Mouse (Mus musculus) megakaryocyte, embryonic 14.5 days (primary cell): ENCODE measurements around the gene Ugp2. TPM values are rescaled to one million over a fixed set of nuclear protein-coding genes. Genes with fewer than 3 reads are reported as not detected.
"Not testable (repeated sequence)": the region's sequence is repeated elsewhere in the genome, so short reads cannot be mapped to it uniquely, and the experiment has no call there.

Experiments
- H3K27me3 ChIP-seq: replicated peaks from 2 replicates; pipeline ENCODE3; 2012; ENCODE audit warnings: inconsistent platforms
- H3K36me3 ChIP-seq: replicated peaks from 2 replicates; pipeline ENCODE3; 2012; ENCODE audit warnings: low read length, inconsistent platforms, mixed read lengths
- H3K4me1 ChIP-seq: 2 replicates; pipeline ENCODE4 v1.6.1; 2012; ENCODE audit warnings: inconsistent platforms
- H3K4me3 ChIP-seq: replicated peaks from 2 replicates; pipeline ENCODE3; 2012; ENCODE audit warnings: moderate library complexity, mild to moderate bottlenecking, inconsistent platforms
- H3K9me3 ChIP-seq: 2 replicates; pipeline ENCODE4 v1.6.1; 2012; ENCODE audit warnings: inconsistent platforms
- FLI1 ChIP-seq: IDR thresholded peaks from 2 replicates; pipeline ENCODE4 v1.6.1; 2012; ENCODE audit warnings: low read length, inconsistent platforms, mixed read lengths
- GATA1 ChIP-seq: IDR thresholded peaks from 3 replicates; pipeline ENCODE4 v1.6.1; 2012; ENCODE audit warnings: mixed read lengths, low read length, inconsistent platforms, borderline replicate concordance
- polyA plus RNA-seq: library from polyadenylated mRNA; stranded (reverse); fragments of >175 nt; gene quantifications from 2 replicates; pipeline ENCODE4 v1.2.3, GENCODE M21; 2012; ENCODE audit warnings: low replicate concordance; ENCODE audit not compliant: insufficient read depth

The Ugp2 gene
- polyA plus RNA-seq, 1 experiment = 7.8 TPM

DNA sequence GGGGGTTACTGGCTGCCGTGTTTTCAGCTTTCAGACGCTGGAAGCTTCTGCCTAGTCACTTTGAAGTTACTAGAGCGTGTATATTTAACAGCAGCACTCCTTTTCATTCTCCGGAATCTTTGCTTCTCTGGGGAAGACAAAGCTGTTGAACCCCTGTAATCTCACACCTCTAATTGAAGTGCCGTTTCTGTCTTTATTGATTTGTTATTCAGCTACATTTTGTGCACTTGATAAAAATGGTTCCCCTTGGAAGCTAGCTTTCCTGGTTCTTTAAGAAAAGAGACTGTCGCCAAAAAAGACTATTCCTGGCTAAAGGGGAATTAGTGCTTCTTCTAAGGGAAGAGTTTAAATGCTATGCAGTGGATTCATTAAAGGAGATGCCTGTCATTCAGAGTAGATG is 61.5 kb downstream of the Ugp2 start:
- TF ChIP-seq GATA1 (no peak), FLI1 (no peak)
- Histone ChIP-seq H3K9me3 (no peaks in the 10 kb centered on the region), H3K36me3 (peaks cover 96% of the 10 kb centered on the region), H3K4me3 (no peak overlapping the region), H3K27me3 (no peaks in the 10 kb centered on the region), H3K4me1 (peaks cover 8% of the 10 kb centered on the region; the same call in 1 of the 2 replicates)

DNA sequence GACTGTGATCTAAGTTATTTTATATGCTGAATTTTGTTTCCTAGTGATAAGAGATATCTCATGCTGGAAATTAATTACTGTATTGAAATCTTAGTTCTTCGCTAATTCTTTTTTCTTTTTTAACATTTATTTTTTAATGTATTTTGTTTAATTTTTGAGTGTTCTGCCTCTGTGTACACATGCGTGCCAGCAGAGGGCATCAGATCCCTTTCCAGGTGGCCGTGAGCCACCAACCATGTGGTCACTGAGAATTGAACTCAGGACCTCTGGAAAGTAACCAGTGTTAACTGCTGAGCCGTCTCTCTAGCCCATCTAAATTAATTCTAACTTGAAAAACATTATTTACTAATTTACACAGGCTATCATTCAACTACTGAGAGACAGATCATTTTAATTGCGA is 62.9 kb downstream of the Ugp2 start:
- no peaks in the 10 kb centered on the region for H3K27me3 ChIP-seq
- H3K36me3 ChIP-seq = peaks cover 96% of the 10 kb centered on the region
- H3K4me3 ChIP-seq = no peak overlapping the region
- H3K9me3 ChIP-seq = no peaks in the 10 kb centered on the region
- TF ChIP-seq GATA1 (no peak), FLI1 (no peak)
- H3K4me1 ChIP-seq = peaks cover 14% of the 10 kb centered on the region

DNA sequence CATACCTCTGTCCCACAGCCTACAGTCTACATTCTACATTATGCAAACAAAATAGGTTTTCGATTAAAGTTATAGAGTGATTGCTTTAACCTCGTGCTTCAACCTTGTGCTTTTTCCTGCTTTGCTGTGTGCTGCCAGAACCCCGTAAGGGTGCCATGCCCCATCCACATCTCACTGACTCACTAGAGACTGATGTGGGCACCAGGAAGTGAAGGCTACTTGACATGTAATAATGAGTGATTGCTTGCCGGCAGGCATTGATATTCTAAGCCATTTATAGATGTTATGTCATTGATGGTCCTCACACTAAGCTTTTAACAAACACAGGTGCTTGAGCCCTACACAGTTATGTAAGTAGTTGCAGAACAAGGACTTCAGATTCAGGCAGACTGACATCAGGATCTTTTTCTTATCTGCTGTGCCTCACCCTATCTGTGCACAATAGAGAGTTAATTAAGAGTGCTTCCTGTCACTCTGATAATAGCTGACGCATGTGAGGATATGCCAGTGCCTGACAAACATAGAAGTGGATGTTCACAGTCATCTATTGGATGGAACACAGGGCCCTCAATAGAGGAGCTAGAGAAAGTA is 63.8 kb downstream of the Ugp2 start:
- Histone ChIP-seq H3K9me3 (no peaks in the 10 kb centered on the region), H3K4me3 (no peak overlapping the region), H3K27me3 (no peaks in the 10 kb centered on the region), H3K4me1 (peaks cover 21% of the 10 kb centered on the region), H3K36me3 (peaks cover 95% of the 10 kb centered on the region)
- TF ChIP-seq FLI1 (no peak), GATA1 (no peak)

DNA sequence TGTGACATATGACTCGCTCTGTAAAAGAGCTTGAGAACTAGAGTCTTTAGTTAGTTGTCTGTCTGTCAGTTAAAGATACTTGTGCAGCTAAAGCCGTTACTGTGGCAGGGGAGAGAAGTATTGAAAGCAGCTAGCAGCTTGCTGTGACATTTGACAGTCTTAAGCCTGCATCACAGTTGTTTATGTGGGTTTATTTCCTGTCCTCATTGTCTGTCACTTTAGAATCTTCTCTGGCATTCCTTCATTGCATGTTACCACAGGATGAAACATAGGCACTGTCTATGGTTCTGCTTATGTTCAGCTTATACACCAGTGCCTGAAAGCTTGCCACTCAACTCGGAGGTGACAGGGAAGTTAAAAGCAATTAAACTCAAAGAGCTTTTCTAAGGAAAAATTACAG is 67.4 kb downstream of the Ugp2 start:
- H3K4me3 ChIP-seq = no peak overlapping the region
- TF ChIP-seq FLI1 (no peak), GATA1 (no peak)
- H3K4me1 ChIP-seq = peaks cover 27% of the 10 kb centered on the region
- peaks cover 98% of the 10 kb centered on the region for H3K36me3 ChIP-seq
- no peaks in the 10 kb centered on the region for H3K27me3 ChIP-seq
- no peaks in the 10 kb centered on the region for H3K9me3 ChIP-seq

DNA sequence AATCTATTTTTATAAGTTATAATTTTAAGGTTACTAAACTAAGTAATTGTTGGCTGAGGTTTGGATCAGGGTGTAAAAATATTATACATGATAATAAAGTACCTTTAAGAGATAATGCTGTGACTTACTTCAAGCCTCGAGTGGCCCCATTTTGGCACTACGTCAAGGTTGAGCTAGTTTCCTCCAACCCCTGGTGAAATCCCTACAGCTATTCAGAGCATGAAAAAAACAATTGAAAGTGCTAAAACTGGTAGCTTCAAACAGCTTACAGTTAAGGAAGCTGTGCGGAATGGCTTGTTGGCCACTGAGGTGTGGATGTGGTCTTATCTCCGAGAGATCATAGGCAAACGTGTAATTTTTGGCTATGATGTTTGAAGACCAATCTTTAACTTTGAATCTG is 75.5 kb downstream of the Ugp2 start:
- no peak overlapping the region for H3K4me3 ChIP-seq
- H3K27me3 ChIP-seq = no peaks in the 10 kb centered on the region
- TF ChIP-seq GATA1 (no peak), FLI1 (no peak)
- peaks cover 88% of the 10 kb centered on the region for H3K36me3 ChIP-seq
- no peaks in the 10 kb centered on the region for H3K9me3 ChIP-seq
- peaks cover 7% of the 10 kb centered on the region for H3K4me1 ChIP-seq

DNA sequence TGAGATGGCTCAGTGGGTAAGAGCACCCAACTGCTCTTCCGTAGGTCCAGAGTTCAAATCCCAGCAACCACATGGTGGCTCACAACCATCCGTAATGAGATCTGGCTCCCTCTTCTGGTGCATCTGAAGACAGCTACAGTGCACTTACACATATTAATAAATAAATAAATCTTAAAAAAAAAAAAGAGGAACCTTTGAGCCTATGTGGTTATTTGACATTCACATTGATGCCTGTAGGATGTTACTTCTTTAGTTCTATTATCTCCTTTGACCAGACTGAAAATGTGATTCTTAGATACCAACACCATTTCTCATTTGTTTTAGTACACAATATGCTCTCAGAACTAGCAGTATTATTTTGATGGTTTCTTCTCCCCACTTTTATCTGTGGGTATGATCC is 82.8 kb downstream of the Ugp2 start:
- Histone ChIP-seq H3K36me3 (peaks cover 83% of the 10 kb centered on the region), H3K4me1 (peaks cover 18% of the 10 kb centered on the region)
- H3K27me3 ChIP-seq, H3K9me3 ChIP-seq, H3K4me3 ChIP-seq: not testable (repeated sequence)

DNA sequence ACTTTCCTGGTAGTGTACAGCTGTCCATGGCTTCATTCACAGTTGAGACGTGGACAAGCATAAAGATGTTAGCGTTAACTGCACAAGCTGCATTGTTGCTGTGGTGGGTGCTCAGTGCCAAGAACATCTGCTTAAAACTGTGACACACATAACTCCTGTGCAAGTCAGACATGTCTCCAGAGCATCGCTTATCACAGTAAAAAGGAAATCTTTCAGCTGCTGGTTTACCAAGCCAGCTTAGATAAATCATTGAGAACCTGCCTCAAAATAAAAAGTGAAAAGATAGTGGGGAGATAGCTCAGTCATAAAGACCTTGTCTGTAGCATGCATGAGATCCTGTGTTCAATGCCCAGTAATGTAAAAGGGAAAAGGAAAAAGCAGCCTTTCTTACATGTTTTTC is 84.6 kb downstream of the Ugp2 start:
- no peak for TF ChIP-seq GATA1
- no peak for TF ChIP-seq FLI1
- peaks cover 72% of the 10 kb centered on the region for H3K36me3 ChIP-seq
- no peaks in the 10 kb centered on the region for H3K9me3 ChIP-seq
- H3K27me3 ChIP-seq = no peaks in the 10 kb centered on the region
- peak overlapping the region; percentile 50 for H3K4me3 ChIP-seq
- H3K4me1 ChIP-seq = peaks cover 18% of the 10 kb centered on the region

DNA sequence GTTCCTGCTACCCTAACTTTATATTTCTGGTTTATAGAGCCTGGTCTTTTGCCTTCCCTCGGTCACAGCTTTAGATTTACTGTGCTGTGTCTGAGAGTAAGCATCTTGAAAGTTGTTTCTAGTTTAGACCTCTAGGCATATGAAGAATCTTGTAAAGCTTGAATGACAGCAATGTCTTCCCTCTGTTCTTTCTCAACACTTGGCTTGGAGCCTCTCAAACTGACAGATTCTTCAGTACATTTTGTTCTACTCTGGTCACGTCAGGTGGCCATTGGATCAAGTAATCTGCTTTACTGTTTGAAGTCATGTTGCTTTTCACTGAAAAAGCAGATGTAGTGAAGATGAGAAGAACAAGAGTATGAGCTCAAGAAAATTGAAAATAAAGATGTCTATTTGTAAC is 94.8 kb downstream of the Ugp2 start:
- Histone ChIP-seq H3K4me1 (peaks cover 10% of the 10 kb centered on the region; the same call in 1 of the 2 replicates), H3K36me3 (peaks cover 83% of the 10 kb centered on the region), H3K27me3 (no peaks in the 10 kb centered on the region), H3K4me3 (no peak overlapping the region), H3K9me3 (no peaks in the 10 kb centered on the region)
- TF ChIP-seq FLI1 (no peak), GATA1 (no peak)

Other genes with a start within 250 kb of the Ugp2 start
- gene Vps54, start 131.9 kb downstream of the Ugp2 start, polyA plus RNA-seq = 0.94 and 1.1 TPM in 2 replicates
- 0.32 TPM in 1 of 2 replicates, not detected in the other for gene Wdpcp, start 201.0 kb upstream of the Ugp2 start, polyA plus RNA-seq
- 1.1 and 13.0 TPM in 2 replicates for gene Mdh1, start 201.2 kb upstream of the Ugp2 start, polyA plus RNA-seq